ENCODE assay signal across 8 mouse cellular contexts in genomic region chr5:53465883-53466282, GRCm38 (mm10). TPM values are rescaled to one million over a fixed set of nuclear protein-coding genes. Genes with fewer than 3 reads are reported as not detected.
DNase-seq lines count a peak whose midpoint lies in the region; ATAC-seq and TF ChIP-seq lines count a peak whose summit lies in the region.

Rbpj (plus strand) TSS chr5:53466152.

- no peak within 1 kb of the TSS for H3K27ac ChIP-seq in heart, adult 2 months

- no peaks in the 10 kb centered on the region for H3K27me3 ChIP-seq in heart, adult 2 months (ENCODE audit: control insufficient read depth, insufficient read depth, low read length)

- H3K9ac ChIP-seq in heart, adult 2 months (ENCODE audit: low read depth, low read length): no peak within 1 kb of the TSS

- no peak for ATAC-seq in common myeloid progenitor, adult 5-6 weeks (replicated peaks; ENCODE audit: low read depth, poor library complexity, severe bottlenecking)
- ATAC-seq in monocyte, adult 5-6 weeks (replicated peaks; ENCODE audit: insufficient number of reproducible peaks, low FRiP score, low TSS enrichment, poor library complexity, severe bottlenecking): no peak

- H3K4me1 ChIP-seq in heart, adult 2 months (ENCODE audit: control insufficient read depth, insufficient read depth, low read length): peaks cover 1% of the 10 kb centered on the region

- TF ChIP-seq POLR2A in heart, adult 2 months (IDR thresholded peaks at IDR 0.05; ENCODE audit: insufficient read depth, low read depth, low read length): 0 out of 2 replicates have a peak, but pooled peaks have one; percentile 11

- TF ChIP-seq CTCF in heart, adult 2 months (IDR thresholded peaks at IDR 0.05): no peak

- TF ChIP-seq EP300 in heart, adult 2 months (IDR thresholded peaks at IDR 0.05; ENCODE audit: insufficient read depth, low read depth, low read length): no peak

- DNase-seq in left cerebral cortex, adult 18-20 months (ENCODE audit: low spot score in 2 of 2): no peak
- DNase-seq in left cerebral cortex, adult 9 months (ENCODE audit: low spot score in 2 of 2): no peak
- peak in 1 of 2 experiments; percentile 28 for DNase-seq in heart, adult 2 months
- no peak for DNase-seq in layer of hippocampus, postnatal 10 days (ENCODE audit: low spot score in 2 of 2)
- no peak for DNase-seq in thymus, adult 18-20 months
- DNase-seq in c-Kit-positive CD71-positive TER-119-positive erythroid progenitor cells, embryonic 14.5 days (ENCODE audit: low spot score): no peak

- intact Hi-C loops in heart, adult 2 months (cut with DNase I): no loop called here

- H3K36me3 ChIP-seq in heart, adult 2 months (ENCODE audit: control insufficient read depth, insufficient read depth, low read length): no peaks in the 10 kb centered on the region

- H3K79me2 ChIP-seq in heart, adult 2 months (replicated peaks; ENCODE audit: control insufficient read depth, insufficient read depth, low read length): no peaks in the 10 kb centered on the region

- WGBS in heart, adult 2 months: 75% methylated on average over 9 of the region's 9 CpGs

- no peak within 1 kb of the TSS for H3K4me3 ChIP-seq in heart, adult 2 months

RNA-seq across cellular contexts. Expression of gene Rbpj, which starts in this region (rescaled TPM):
- total RNA-seq in left cerebral cortex, adult 18-20 months (2021): 10 to 100 TPM; 27.8 to 29.0 TPM
- 41.7 and 51.3 TPM in 2 replicates for total RNA-seq in common myeloid progenitor, adult 5-6 weeks (2017)
- 10 to 100 TPM; 22.1 to 29.6 TPM for total RNA-seq in heart, adult 2 months (2021)
- polyA plus RNA-seq in heart, adult 2 months (2012; rRNA removed): 13.5 and 18.1 TPM in 2 replicates
- total RNA-seq in layer of hippocampus, postnatal 10 days (2021): 10 to 100 TPM; 20.3 to 25.8 TPM
- total RNA-seq in monocyte, adult 5-6 weeks (2017): 24.6 to 49.7 TPM (median 31.9 TPM) in 3 replicates
